Mouse (Mus musculus): ENCODE results near the gene Rpl37. TPM values are rescaled to one million over a fixed set of nuclear protein-coding genes. Genes with fewer than 3 reads are reported as not detected.

Gene Rpl37
- polyA plus RNA-seq (2011; ENCODE audit: insufficient read length, low read depth, missing spikeins) = 606 and 706 TPM in 2 replicates

DNA sequence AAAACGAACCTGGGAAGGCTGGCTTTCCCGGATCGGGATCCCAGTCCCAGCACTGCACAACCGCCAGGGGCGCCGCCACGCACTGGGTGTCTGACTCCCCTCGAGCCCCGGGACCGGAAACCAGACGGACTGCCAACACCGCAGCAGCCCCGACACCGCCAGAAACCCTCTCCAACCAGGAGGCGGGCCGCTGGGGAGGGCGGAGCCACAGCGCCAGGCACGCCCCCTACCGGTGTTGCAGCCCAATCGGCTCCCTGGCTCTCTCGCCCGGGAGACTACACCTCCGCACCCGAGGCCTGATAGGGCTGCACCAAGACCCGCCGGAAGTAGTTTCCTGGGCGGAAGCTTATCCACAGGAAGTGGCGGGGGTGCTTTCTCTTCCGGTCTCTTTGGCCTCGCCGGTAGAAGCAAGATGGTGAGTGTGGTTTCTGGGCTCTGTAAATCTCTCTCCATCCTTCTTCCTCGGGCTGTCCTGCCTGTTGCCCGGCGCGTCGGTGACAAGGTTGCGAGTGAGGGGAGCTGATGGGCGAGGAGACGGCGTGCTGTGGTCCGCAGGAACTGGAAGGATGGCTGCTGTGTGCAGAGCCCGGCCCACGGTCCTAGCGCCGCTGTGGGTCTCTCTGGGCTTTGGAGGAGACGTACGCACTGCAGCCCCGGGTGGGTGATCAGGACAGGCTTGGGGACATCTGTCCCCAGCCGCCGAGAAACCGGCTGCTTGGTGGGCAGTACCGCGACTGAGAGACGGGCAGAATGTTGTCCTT lies at the start of gene Rpl37:
Gene Rpl37 (plus strand): TSS at position 376 of the 761 bp plus-strand sequence.
- Histone ChIP-seq H3K4me1 (ENCODE audit: control insufficient read depth, insufficient read depth, low read length) (no peaks in the 10 kb centered on the region), H3K27ac (ENCODE audit: insufficient read depth, low read length) (peak within 1 kb of the TSS; percentile 83), H3K4me3 (ENCODE audit: insufficient read depth, low read length) (peak within 1 kb of the TSS; percentile 97)
- TF ChIP-seq CTCF (IDR thresholded peaks at IDR 0.05; ENCODE audit: borderline replicate concordance, insufficient read depth, low read length) (0 out of 2 replicates have a peak, but pooled peaks have one; percentile 32), POLR2A (IDR thresholded peaks at IDR 0.05; ENCODE audit: low read depth, low read length) (peak; percentile 72)

DNA sequence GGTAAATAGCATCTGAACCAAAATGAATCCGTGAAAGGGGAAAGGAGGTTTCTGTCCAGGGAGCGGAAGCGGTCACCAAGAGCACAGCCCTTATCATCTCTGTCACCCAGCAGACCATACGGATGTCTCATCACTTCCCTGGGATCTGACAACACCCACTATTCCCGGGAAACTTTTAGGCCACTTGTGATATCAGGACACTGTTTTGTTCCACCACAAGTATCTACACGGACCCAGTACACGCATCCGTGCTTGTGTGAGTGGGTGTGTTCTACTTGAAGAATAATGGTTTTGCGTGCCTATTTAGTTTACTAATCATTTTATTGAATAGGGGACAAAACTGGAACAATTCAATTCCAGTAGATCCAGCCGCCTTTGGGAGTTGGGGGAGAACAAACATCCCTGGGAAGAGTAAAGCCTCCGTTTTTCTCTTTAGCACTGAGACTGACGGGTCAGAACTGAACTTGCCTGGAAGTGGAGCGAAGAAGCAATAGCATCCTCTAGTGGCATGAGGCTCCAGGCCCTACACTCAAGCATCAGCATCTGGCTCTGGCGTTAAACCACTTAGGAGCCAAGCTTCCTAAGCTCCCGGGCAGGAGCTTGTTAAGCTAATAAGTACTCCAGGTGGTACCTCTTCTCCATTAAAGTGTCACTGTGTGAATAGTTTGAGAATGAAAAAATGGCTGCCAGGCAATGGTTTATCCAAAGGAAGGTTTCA lies 47.5 kb upstream of the Rpl37 start:
- H3K4me3 ChIP-seq (ENCODE audit: insufficient read depth, low read length) = no peak overlapping the region
- H3K27ac ChIP-seq (ENCODE audit: insufficient read depth, low read length) = no peak overlapping the region
- no peaks in the 10 kb centered on the region for H3K4me1 ChIP-seq (ENCODE audit: control insufficient read depth, insufficient read depth, low read length)
- TF ChIP-seq CTCF (IDR thresholded peaks at IDR 0.05; ENCODE audit: borderline replicate concordance, insufficient read depth, low read length) (peak; percentile 70; the same call in 1 of the 2 replicates), POLR2A (IDR thresholded peaks at IDR 0.05; ENCODE audit: low read depth, low read length) (no peak)

DNA sequence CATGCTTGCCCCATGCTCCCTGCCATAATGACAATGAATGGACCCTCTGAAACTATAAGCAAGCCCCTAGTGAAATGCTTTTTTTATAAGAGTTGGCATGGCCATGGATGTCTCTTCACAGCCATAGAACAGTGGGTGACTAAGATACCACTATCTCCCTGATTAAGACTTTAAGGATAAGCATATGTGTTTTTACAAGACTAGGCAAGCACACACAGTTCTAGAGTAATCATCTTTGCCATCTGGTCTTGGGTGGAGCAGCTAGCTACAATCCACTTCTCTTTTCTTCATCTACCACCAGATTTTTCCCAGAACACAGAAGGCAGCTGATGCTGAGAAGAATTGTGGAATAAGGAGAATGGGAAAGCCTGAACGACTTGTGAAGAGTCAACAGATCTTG lies 35.2 kb upstream of the Rpl37 start:
- H3K27ac ChIP-seq (ENCODE audit: insufficient read depth, low read length) = no peak overlapping the region

DNA sequence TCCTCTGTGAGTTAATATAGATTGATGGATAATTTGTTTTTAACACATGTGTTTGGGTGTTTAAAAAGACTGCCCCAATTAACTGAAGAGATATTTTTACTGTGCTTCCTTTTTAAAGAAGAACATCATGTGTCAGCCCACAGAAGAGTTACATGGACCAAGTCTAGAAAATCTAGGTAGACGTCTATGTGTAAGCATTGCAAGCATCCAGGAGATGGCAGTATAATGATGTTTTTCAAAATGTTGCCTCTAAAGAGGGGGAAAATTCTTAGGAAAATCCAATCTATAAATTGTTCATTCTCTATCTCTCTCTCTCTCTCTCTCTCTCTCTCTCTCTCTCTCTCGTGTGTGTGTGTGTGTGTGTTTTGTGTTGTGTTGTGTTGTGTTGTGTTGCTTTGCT lies 30.3 kb upstream of the Rpl37 start:
- TF ChIP-seq CTCF (IDR thresholded peaks at IDR 0.05; ENCODE audit: borderline replicate concordance, insufficient read depth, low read length) = no peak
- TF ChIP-seq POLR2A (IDR thresholded peaks at IDR 0.05; ENCODE audit: low read depth, low read length) = no peak
- Histone ChIP-seq H3K4me3 (ENCODE audit: insufficient read depth, low read length) (no peak overlapping the region), H3K27ac (ENCODE audit: insufficient read depth, low read length) (no peak overlapping the region), H3K4me1 (ENCODE audit: control insufficient read depth, insufficient read depth, low read length) (no peaks in the 10 kb centered on the region; the same call in 1 of the 2 replicates)

More for the DNA sequence above, 35.2 kb upstream of the Rpl37 start:
- H3K4me1 ChIP-seq (ENCODE audit: control insufficient read depth, insufficient read depth, low read length) = no peaks in the 10 kb centered on the region
- TF ChIP-seq CTCF (IDR thresholded peaks at IDR 0.05; ENCODE audit: borderline replicate concordance, insufficient read depth, low read length) (no peak), POLR2A (IDR thresholded peaks at IDR 0.05; ENCODE audit: low read depth, low read length) (no peak)
- H3K4me3 ChIP-seq (ENCODE audit: insufficient read depth, low read length) = no peak overlapping the region

DNA sequence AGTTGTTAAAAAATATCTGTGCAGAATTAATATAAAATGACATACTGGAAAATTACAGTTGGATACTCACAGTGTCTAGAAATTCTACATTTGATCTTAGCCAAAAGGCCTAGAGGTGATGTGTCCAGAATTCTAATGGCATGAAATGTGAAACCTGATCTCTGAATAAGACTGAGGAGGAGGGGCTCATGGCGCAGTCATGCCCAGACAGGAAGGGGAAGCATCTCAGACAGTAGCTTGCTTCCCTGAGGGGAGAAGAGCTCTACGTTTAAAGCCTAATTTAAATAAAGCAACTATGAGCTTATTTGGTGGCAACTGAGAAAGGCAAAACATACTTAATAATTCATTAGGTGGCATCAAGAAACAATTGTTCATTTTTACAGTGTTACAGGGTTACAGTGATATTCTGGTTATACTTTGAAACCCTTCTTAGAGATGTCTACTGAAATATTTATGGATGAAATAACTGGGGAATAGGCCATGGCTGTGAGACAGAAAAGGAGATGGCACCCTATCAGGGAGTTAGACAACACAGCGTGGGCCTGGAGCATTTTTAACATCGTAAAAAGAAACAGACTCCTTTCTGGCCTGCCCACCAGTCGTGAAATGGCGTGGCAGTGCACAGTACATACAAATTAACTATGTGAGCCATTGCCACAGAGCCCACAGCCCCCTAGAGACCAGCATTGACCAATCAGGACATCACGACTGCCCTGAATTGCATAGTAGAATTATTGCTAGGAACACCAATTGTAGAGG lies 27.4 kb upstream of the Rpl37 start:
- H3K27ac ChIP-seq (ENCODE audit: insufficient read depth, low read length) = 0 out of 2 replicates have a peak overlapping the region, but pooled peaks have one; percentile 5
- TF ChIP-seq CTCF (IDR thresholded peaks at IDR 0.05; ENCODE audit: borderline replicate concordance, insufficient read depth, low read length) = no peak
- TF ChIP-seq POLR2A (IDR thresholded peaks at IDR 0.05; ENCODE audit: low read depth, low read length) = no peak

DNA sequence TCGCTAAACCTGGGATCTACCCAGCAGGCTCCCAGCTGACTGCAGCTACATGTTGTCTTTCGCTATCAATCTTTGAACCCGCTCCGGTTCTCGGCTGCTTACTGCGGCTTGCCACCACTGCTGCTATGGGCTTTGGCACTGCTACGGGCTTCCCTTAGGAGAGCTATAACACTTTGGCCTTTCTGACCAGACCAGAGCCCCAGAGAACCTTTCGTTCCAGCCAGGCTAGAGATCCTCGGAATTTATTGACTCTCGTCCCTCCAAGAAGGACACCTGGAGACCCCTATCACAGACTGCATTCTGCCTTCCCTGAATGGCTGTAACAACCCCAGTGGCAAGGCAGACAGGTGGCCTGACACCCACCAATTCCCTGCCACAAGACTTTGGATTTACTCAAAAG lies 26.3 kb upstream of the Rpl37 start:
- H3K4me1 ChIP-seq (ENCODE audit: control insufficient read depth, insufficient read depth, low read length) = no peaks in the 10 kb centered on the region; the same call in 1 of the 2 replicates
- TF ChIP-seq CTCF (IDR thresholded peaks at IDR 0.05; ENCODE audit: borderline replicate concordance, insufficient read depth, low read length) (no peak), POLR2A (IDR thresholded peaks at IDR 0.05; ENCODE audit: low read depth, low read length) (no peak)
- no peak overlapping the region for H3K4me3 ChIP-seq (ENCODE audit: insufficient read depth, low read length)
- H3K27ac ChIP-seq (ENCODE audit: insufficient read depth, low read length) = no peak overlapping the region

More for the DNA sequence above, 27.4 kb upstream of the Rpl37 start:
- H3K4me1 ChIP-seq (ENCODE audit: control insufficient read depth, insufficient read depth, low read length) = no peaks in the 10 kb centered on the region; the same call in 1 of the 2 replicates
- H3K4me3 ChIP-seq (ENCODE audit: insufficient read depth, low read length) = no peak overlapping the region

DNA sequence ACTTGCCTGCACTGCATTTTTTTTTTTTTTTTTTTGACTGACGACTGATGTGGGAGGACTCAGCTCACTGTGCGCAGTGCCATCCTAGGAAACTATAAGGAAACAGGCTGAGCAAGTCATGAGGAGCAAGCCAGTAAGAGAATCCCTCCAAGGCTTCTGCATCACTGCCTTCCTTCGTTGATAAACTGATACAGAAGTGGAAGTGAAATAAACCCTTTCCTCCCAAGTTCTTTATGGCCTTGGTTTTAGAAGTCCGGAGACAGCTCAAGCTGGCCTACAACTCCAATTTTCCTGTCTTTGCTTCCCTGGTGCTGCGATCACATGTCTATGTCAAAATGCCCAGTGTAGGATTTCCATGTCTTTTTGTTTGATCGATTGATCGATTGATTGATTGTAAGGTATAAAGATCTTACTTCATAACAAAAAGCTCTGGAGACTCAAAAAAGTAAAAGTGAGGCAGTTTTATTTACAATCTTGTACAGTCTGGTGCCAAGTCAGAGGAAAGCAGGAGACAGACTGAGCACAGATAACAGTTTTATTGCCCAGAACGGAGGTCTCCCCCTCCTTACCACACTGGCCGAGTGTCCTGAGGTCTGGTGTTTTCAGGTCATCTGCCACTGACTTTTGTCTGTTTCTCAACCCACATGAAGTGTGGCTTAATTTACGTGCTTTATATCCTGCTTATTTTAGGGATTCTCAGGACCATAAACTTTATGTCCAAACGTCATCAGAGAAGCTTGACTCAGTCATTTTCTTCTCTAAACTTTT lies 20.7 kb upstream of the Rpl37 start:
- no peaks in the 10 kb centered on the region for H3K4me1 ChIP-seq (ENCODE audit: control insufficient read depth, insufficient read depth, low read length)
- no peak overlapping the region for H3K4me3 ChIP-seq (ENCODE audit: insufficient read depth, low read length)
- H3K27ac ChIP-seq (ENCODE audit: insufficient read depth, low read length) = no peak overlapping the region
- TF ChIP-seq POLR2A (IDR thresholded peaks at IDR 0.05; ENCODE audit: low read depth, low read length) = no peak
- no peak for TF ChIP-seq CTCF (IDR thresholded peaks at IDR 0.05; ENCODE audit: borderline replicate concordance, insufficient read depth, low read length)

DNA sequence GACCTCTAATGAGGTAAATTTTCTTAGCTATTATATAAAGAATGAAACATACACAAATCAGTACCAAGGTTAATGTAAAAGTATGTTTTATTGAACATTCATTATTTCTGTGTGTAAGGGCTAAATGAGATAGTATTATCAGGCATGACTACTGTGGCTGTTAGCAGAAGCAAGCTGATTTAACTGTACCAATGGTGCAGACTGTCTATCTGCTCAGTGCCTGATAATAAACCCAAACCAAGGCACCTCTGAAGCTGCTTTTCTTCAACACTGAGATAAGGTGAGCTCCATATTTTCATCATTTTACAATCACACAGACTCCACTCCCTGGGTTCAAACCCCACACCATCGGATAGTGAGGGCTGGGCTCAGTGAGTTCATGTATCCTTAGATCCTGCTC lies 19.1 kb upstream of the Rpl37 start:
- H3K27ac ChIP-seq (ENCODE audit: insufficient read depth, low read length) = no peak overlapping the region
- no peak for TF ChIP-seq CTCF (IDR thresholded peaks at IDR 0.05; ENCODE audit: borderline replicate concordance, insufficient read depth, low read length)
- no peak for TF ChIP-seq POLR2A (IDR thresholded peaks at IDR 0.05; ENCODE audit: low read depth, low read length)
- no peaks in the 10 kb centered on the region for H3K4me1 ChIP-seq (ENCODE audit: control insufficient read depth, insufficient read depth, low read length)
- no peak overlapping the region for H3K4me3 ChIP-seq (ENCODE audit: insufficient read depth, low read length)

DNA sequence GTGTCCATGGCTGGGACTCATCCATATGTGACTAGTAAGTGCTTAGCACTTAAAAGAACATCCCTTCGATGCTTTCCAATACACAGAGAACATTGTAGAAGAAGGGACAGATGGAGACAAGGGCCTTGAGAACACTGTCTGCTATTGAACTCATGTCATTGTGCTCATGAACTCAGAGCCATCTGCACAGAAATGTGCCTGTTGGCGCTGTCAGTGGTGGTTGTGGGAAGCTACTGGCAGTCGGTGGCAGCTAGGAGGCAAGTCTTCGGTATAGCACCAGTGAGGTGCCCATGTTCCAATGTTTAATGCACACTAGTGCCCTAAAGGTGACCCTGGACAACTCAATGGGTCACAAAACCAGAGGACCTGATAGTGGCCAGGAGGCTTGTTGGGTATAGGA lies 14.1 kb upstream of the Rpl37 start:
- TF ChIP-seq CTCF (IDR thresholded peaks at IDR 0.05; ENCODE audit: borderline replicate concordance, insufficient read depth, low read length) (no peak), POLR2A (IDR thresholded peaks at IDR 0.05; ENCODE audit: low read depth, low read length) (no peak)
- Histone ChIP-seq H3K27ac (ENCODE audit: insufficient read depth, low read length) (no peak overlapping the region), H3K4me1 (ENCODE audit: control insufficient read depth, insufficient read depth, low read length) (no peaks in the 10 kb centered on the region), H3K4me3 (ENCODE audit: insufficient read depth, low read length) (no peak overlapping the region)

Data from embryonic fibroblast, embryonic 13.5 days (primary cell).